Mouse (Mus musculus): Measurements from ENCODE around the gene Zscan29.

Gene Zscan29

GRCm38 (mm10) chr2:121119260-121119659, 51.7 kb downstream of the Zscan29 start:
- no peak for TF ChIP-seq CTCF (conservative IDR thresholded peaks at IDR 0.05; ENCODE audit: low read length)
- TF ChIP-seq POU5F1 (IDR thresholded peaks at IDR 0.05; ENCODE audit: borderline replicate concordance, low read length) = no peak
- no peak for TF ChIP-seq NANOG (IDR thresholded peaks at IDR 0.05; ENCODE audit: borderline replicate concordance, low read length)

GRCm38 (mm10) chr2:121115418-121115817, 55.5 kb downstream of the Zscan29 start:
- H3K4me3 ChIP-seq (replicated peaks; ENCODE audit: low read length) = no peak overlapping the region
- H3K27me3 ChIP-seq (ENCODE audit: insufficient read depth, low read length) = no peaks in the 10 kb centered on the region
- no peaks in the 10 kb centered on the region for H3K9me3 ChIP-seq (ENCODE audit: low read length)
- no peaks in the 10 kb centered on the region for H3K4me1 ChIP-seq (replicated peaks; ENCODE audit: low read depth, low read length)
- no peaks in the 10 kb centered on the region for H3K36me3 ChIP-seq (ENCODE audit: insufficient read depth, low read length)
- no peak for TF ChIP-seq CTCF (conservative IDR thresholded peaks at IDR 0.05; ENCODE audit: low read length)
- no peak for TF ChIP-seq NANOG (IDR thresholded peaks at IDR 0.05; ENCODE audit: borderline replicate concordance, low read length)
- no peak for TF ChIP-seq POU5F1 (IDR thresholded peaks at IDR 0.05; ENCODE audit: borderline replicate concordance, low read length)

More at GRCm38 (mm10) chr2:121119260-121119659, 51.7 kb downstream of the Zscan29 start:
- H3K36me3 ChIP-seq (ENCODE audit: insufficient read depth, low read length) = no peaks in the 10 kb centered on the region
- no peaks in the 10 kb centered on the region for H3K4me1 ChIP-seq (replicated peaks; ENCODE audit: low read depth, low read length)
- H3K4me3 ChIP-seq (replicated peaks; ENCODE audit: low read length) = no peak overlapping the region
- H3K9me3 ChIP-seq (ENCODE audit: low read length) = no peaks in the 10 kb centered on the region
- H3K27me3 ChIP-seq (ENCODE audit: insufficient read depth, low read length) = no peaks in the 10 kb centered on the region

- no peaks in the 10 kb centered on the region for H3K36me3 ChIP-seq (ENCODE audit: insufficient read depth, low read length)
- H3K4me1 ChIP-seq (replicated peaks; ENCODE audit: low read depth, low read length) = no peaks in the 10 kb centered on the region
- no peak for TF ChIP-seq POU5F1 (IDR thresholded peaks at IDR 0.05; ENCODE audit: borderline replicate concordance, low read length)
- no peak for TF ChIP-seq CTCF (conservative IDR thresholded peaks at IDR 0.05; ENCODE audit: low read length)
- no peak for TF ChIP-seq NANOG (IDR thresholded peaks at IDR 0.05; ENCODE audit: borderline replicate concordance, low read length)
- H3K4me3 ChIP-seq (replicated peaks; ENCODE audit: low read length) = no peak within 1 kb of the TSS
- no peaks in the 10 kb centered on the region for H3K9me3 ChIP-seq (ENCODE audit: low read length)
- no peaks in the 10 kb centered on the region for H3K27me3 ChIP-seq (ENCODE audit: insufficient read depth, low read length)
These were observed 61.2 kb downstream of the Zscan29 start, which contains the start of gene Tgm7 for GRCm38 (mm10) chr2:121109695-121110094. Gene Tgm7 (minus strand): TSS chr2:121109795.
